Mouse (Mus musculus) stomach, embryonic 16.5 days (tissue): ENCODE results near the gene Impdh1. TPM values are rescaled to one million over a fixed set of nuclear protein-coding genes. Genes with fewer than 3 reads are reported as not detected.

Experiments used
- ATAC-seq: fragments of 200-750 bp; cut with Nextera tagmentation; 2 replicates; pipeline ENCODE4 v1.8.0; 2017; ENCODE audit warnings: moderate number of reproducible peaks, moderate TSS enrichment; ENCODE audit not compliant: insufficient read depth, low FRiP score
- H3K27ac ChIP-seq: fragments of 300-500 bp; sonication (generic); 2 replicates; pipeline ENCODE4 v1.5.1; 2014; ENCODE audit warnings: low read length
- H3K27me3 ChIP-seq: fragments of 300-500 bp; sonication (generic); 2 replicates; pipeline ENCODE4 v1.6.1; 2014; ENCODE audit warnings: low read length, control low read depth, mixed read lengths; ENCODE audit not compliant: control insufficient read depth, insufficient read depth
- H3K36me3 ChIP-seq: fragments of 300-500 bp; sonication (generic); 2 replicates; pipeline ENCODE4 v1.6.1; 2014; ENCODE audit warnings: low read length; ENCODE audit not compliant: control insufficient read depth, insufficient read depth
- H3K4me1 ChIP-seq: fragments of 300-500 bp; sonication (generic); 2 replicates; pipeline ENCODE4 v1.6.1; 2014; ENCODE audit warnings: low read length, control low read depth, mixed read lengths; ENCODE audit not compliant: control insufficient read depth, insufficient read depth
- H3K4me2 ChIP-seq: fragments of 300-500 bp; sonication (generic); 2 replicates; pipeline ENCODE4 v1.6.1; 2014; ENCODE audit warnings: low read depth, low read length, mixed read lengths
- H3K4me3 ChIP-seq: fragments of 300-500 bp; sonication (generic); replicated peaks from 2 replicates; pipeline ENCODE4 v1.5.1; 2014; ENCODE audit warnings: mild to moderate bottlenecking, low read length
- H3K9ac ChIP-seq: fragments of 300-500 bp; sonication (generic); 2 replicates; pipeline ENCODE4 v1.6.1; 2014; ENCODE audit warnings: low read length
- H3K9me3 ChIP-seq: fragments of 300-500 bp; sonication (generic); replicated peaks from 2 replicates; pipeline ENCODE4 v1.6.1; 2016; ENCODE audit warnings: low read length, control low read depth; ENCODE audit not compliant: control insufficient read depth
- WGBS: fragments of 180-500 bp; shearing (Covaris S2); extraction: QIAGEN DNeasy Blood & Tissue Kit; methylation state at CpG from one replicate; pipeline ENCODE4 v1.1.7; 2014; 5-methylcytosine and 5-hydroxymethylcytosine counted together
- polyA plus RNA-seq: library from polyadenylated mRNA; unstranded; fragments of >200 nt; fragmentation: Nextera tagmentation; extraction: Ambion mirVana; gene quantifications from 2 replicates; pipeline ENCODE4 v1.2.1, GENCODE M21; 2015

Impdh1 gene
- polyA plus RNA-seq, 1 experiment from 2014 or later: 43.4 TPM

DNA sequence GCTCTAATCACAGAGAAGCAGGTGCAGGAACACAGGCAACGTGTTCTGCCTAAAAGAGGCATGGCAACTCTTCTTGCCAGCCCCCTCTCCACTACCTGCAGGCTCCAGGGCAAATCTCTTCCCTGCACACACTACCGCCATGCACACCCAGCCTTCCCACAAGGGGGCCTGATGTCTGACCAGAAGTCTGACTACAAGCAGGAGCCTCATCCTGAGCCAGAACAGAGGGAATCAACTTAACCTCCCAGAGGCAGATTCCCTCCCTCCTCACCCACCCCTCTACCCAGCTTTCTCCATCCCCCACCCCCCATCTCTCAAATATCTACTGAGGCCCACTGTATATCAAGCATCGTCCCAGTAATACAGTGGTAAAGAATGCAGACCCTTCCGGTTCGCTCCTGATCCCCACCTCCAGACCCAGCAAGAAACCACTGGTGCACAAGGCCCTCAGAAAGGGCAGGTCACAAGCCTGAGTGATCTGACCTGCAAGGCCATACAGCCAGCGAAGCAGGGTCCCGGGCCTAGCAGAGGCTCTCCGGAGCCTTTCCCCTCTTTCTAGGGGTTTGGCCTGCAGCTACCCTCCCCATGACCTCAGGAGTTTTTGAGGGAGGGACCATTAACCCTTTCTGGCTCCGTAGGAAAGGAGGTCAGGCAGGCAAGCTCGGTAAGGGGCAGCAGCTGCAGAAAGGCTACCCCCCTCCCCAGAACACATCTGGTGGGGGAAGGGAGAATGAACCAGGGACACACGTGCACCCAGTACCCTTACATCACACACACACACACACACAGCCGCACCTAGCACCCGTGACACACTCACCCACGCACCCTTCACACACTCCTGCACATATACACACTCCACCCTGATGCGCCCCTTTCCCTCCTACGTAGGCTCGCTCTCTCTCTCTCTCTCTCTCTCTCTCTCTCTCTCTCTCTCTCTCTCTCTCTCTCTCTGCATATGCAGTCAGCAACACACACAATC lies 38.0 kb downstream of the Impdh1 start:
- ATAC-seq: peak; percentile 59; the same call in 1 of the 2 replicates
- Histone ChIP-seq H3K9me3 (no peaks in the 10 kb centered on the region), H3K4me3 (peak overlapping the region; percentile 56), H3K9ac (no peak overlapping the region), H3K27me3 (peaks cover 8% of the 10 kb centered on the region; the same call in 1 of the 2 replicates), H3K36me3 (no peaks in the 10 kb centered on the region), H3K4me2 (peak overlapping the region; percentile 95), H3K27ac (no peak overlapping the region), H3K4me1 (0 out of 2 replicates have a peak, but pooled peaks cover 3% of the 10 kb centered on the region)
- WGBS: 32% methylated on average over 17 of the region's 17 CpGs

- ATAC-seq: no peak
- Histone ChIP-seq H3K9ac (no peak overlapping the region), H3K27ac (no peak overlapping the region), H3K4me3 (no peak overlapping the region), H3K4me1 (peaks cover 6% of the 10 kb centered on the region; the same call in 1 of the 2 replicates), H3K4me2 (no peak overlapping the region), H3K27me3 (peaks cover 22% of the 10 kb centered on the region), H3K9me3 (no peaks in the 10 kb centered on the region), H3K36me3 (no peaks in the 10 kb centered on the region)
- 73% methylated on average over 3 of the region's 3 CpGs for WGBS
These were observed 41.1 kb downstream of the Impdh1 start for GRCm38 (mm10) chr6:29175113-29175512.

GRCm38 (mm10) chr6:29174368-29174767 lies 41.8 kb downstream of the Impdh1 start:
- no peak overlapping the region for H3K4me3 ChIP-seq
- no peaks in the 10 kb centered on the region for H3K9me3 ChIP-seq
- 20% methylated on average over 7 of the region's 7 CpGs for WGBS
- no peaks in the 10 kb centered on the region for H3K36me3 ChIP-seq
- ATAC-seq: no peak
- H3K4me2 ChIP-seq: no peak overlapping the region
- no peak overlapping the region for H3K27ac ChIP-seq
- H3K9ac ChIP-seq: no peak overlapping the region
- peaks cover 6% of the 10 kb centered on the region; the same call in 1 of the 2 replicates for H3K4me1 ChIP-seq
- H3K27me3 ChIP-seq: peaks cover 30% of the 10 kb centered on the region

GRCm38 (mm10) chr6:29170952-29171388 lies 45.2 kb downstream of the Impdh1 start:
- peak; percentile 75 for ATAC-seq
- H3K4me3 ChIP-seq: peak overlapping the region; percentile 56
- peaks cover 3% of the 10 kb centered on the region; the same call in 1 of the 2 replicates for H3K4me1 ChIP-seq
- H3K27me3 ChIP-seq: peaks cover 47% of the 10 kb centered on the region
- under 1% methylated on average over 39 of the region's 40 CpGs for WGBS
- H3K9ac ChIP-seq: peak overlapping the region; percentile 71
- peak overlapping the region; percentile 99 for H3K4me2 ChIP-seq
- no peaks in the 10 kb centered on the region for H3K9me3 ChIP-seq
- H3K27ac ChIP-seq: no peak overlapping the region
- H3K36me3 ChIP-seq: no peaks in the 10 kb centered on the region

DNA sequence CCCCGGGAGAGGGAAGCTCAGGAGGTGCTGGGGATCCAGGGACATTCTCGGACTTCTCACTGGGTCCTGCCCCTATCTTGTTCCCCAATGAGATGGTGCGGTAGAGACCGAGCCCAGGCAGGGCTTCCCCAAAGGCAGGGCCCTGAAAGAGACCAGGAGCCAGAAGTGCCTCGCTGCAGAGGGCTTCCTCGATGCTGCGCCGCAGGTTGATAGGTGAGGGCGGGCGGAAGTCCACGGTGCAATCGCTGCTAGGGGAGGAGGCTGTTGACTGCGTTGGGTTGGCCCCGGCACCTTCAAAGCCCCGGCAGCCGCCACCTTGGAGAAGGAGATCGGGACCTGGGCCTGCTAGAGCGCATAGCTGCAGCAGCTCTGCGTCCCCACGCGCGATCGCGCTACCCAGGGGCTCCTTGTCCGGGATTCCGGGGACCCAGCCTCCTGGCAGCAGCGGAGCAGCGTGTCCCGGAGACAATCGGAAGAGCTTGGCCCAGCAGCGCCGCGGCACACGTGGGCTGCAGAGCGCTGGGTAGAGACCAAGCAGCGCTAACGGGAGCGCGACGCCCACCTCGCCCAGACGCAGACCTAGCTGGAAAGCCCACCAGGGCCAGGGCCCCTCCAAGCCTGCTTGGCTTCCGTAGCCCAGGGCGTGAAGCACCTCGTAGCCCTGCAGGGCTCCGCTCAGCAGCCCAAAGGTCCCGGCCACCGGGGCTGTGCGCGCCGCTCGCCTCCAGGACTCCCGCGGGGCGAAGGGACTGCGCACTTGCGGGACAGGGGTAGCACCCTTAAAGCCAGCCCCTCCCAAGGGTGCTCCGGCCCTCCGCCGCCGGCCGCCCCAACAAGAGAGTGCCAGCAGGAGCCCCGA lies 45.9 kb downstream of the Impdh1 start:
- H3K4me3 ChIP-seq: peak overlapping the region; percentile 56
- ATAC-seq: peak; percentile 27

GRCm38 (mm10) chr6:29169675-29170062 lies 46.5 kb downstream of the Impdh1 start:
- H3K27me3 ChIP-seq: peaks cover 47% of the 10 kb centered on the region
- H3K4me2 ChIP-seq: peak overlapping the region; percentile 99
- H3K36me3 ChIP-seq: no peaks in the 10 kb centered on the region
- no peak for ATAC-seq
- H3K9me3 ChIP-seq: no peaks in the 10 kb centered on the region
- peak overlapping the region; percentile 71 for H3K9ac ChIP-seq
- 14% methylated on average over 12 of the region's 12 CpGs for WGBS
- peaks cover 3% of the 10 kb centered on the region; the same call in 1 of the 2 replicates for H3K4me1 ChIP-seq
- peak overlapping the region; percentile 56 for H3K4me3 ChIP-seq
- no peak overlapping the region for H3K27ac ChIP-seq

More for the DNA sequence above, 45.9 kb downstream of the Impdh1 start:
- Histone ChIP-seq H3K9me3 (no peaks in the 10 kb centered on the region), H3K4me1 (peaks cover 3% of the 10 kb centered on the region; the same call in 1 of the 2 replicates), H3K27ac (no peak overlapping the region), H3K4me2 (peak overlapping the region; percentile 99), H3K27me3 (peaks cover 47% of the 10 kb centered on the region), H3K9ac (peak overlapping the region; percentile 71), H3K36me3 (no peaks in the 10 kb centered on the region)
- WGBS: under 1% methylated on average over 60 of the region's 63 CpGs

GRCm38 (mm10) chr6:29168871-29169270 lies 47.3 kb downstream of the Impdh1 start:
- H3K27ac ChIP-seq: no peak overlapping the region
- 40% methylated on average over 2 of the region's 2 CpGs for WGBS
- H3K4me3 ChIP-seq: no peak overlapping the region
- H3K9me3 ChIP-seq: no peaks in the 10 kb centered on the region
- no peak for ATAC-seq
- peaks cover 47% of the 10 kb centered on the region for H3K27me3 ChIP-seq
- peaks cover 5% of the 10 kb centered on the region for H3K4me1 ChIP-seq
- no peak overlapping the region for H3K9ac ChIP-seq
- H3K4me2 ChIP-seq: no peak overlapping the region
- no peaks in the 10 kb centered on the region for H3K36me3 ChIP-seq

GRCm38 (mm10) chr6:29166196-29166595 lies 50.0 kb downstream of the Impdh1 start:
- Histone ChIP-seq H3K36me3 (no peaks in the 10 kb centered on the region), H3K9me3 (no peaks in the 10 kb centered on the region), H3K27me3 (peaks cover 33% of the 10 kb centered on the region), H3K4me1 (peaks cover 8% of the 10 kb centered on the region), H3K27ac (no peak overlapping the region), H3K4me2 (no peak overlapping the region), H3K9ac (no peak overlapping the region), H3K4me3 (no peak overlapping the region)
- ATAC-seq: no peak
- 6% methylated on average over 1 of the region's 1 CpGs for WGBS
